Mouse (Mus musculus) embryonic facial prominence, embryonic 12.5 days (tissue): ENCODE measurements around the gene Ccnt1. TPM values are rescaled to one million over a fixed set of nuclear protein-coding genes. Genes with fewer than 3 reads are reported as not detected.
"Not testable (repeated sequence)": the region's sequence is repeated elsewhere in the genome, so short reads cannot be mapped to it uniquely, and the experiment has no call there.

Experiments
- ATAC-seq: fragments of 200-750 bp; cut with Nextera tagmentation; 2 replicates; pipeline ENCODE4 v1.8.0; 2017; ENCODE audit not compliant: insufficient number of reproducible peaks, insufficient read depth, low FRiP score, low TSS enrichment
- H3K27ac ChIP-seq: fragments of 300-500 bp; sonication (generic); 2 replicates; pipeline ENCODE4 v1.5.1; 2016; ENCODE audit warnings: mild to moderate bottlenecking
- H3K27me3 ChIP-seq: fragments of 300-500 bp; sonication (generic); 2 replicates; pipeline ENCODE4 v1.6.1; 2016; ENCODE audit warnings: mild to moderate bottlenecking, moderate library complexity
- H3K36me3 ChIP-seq: fragments of 300-500 bp; sonication (generic); 2 replicates; pipeline ENCODE4 v1.6.1; 2016; ENCODE audit warnings: mild to moderate bottlenecking
- H3K4me1 ChIP-seq: fragments of 300-500 bp; sonication (generic); 2 replicates; pipeline ENCODE4 v1.6.1; 2016
- H3K4me2 ChIP-seq: fragments of 300-500 bp; sonication (generic); replicated peaks from 2 replicates; pipeline ENCODE4 v1.6.1; 2016; ENCODE audit warnings: mild to moderate bottlenecking, moderate library complexity
- H3K4me3 ChIP-seq: fragments of 300-500 bp; sonication (generic); 2 replicates; pipeline ENCODE4 v1.5.1; 2016; ENCODE audit warnings: mild to moderate bottlenecking
- H3K9ac ChIP-seq: fragments of 300-500 bp; sonication (generic); 2 replicates; pipeline ENCODE4 v1.6.1; 2016; ENCODE audit warnings: mild to moderate bottlenecking, moderate library complexity
- H3K9me3 ChIP-seq: fragments of 300-500 bp; sonication (generic); 2 replicates; pipeline ENCODE4 v1.6.1; 2016; ENCODE audit warnings: mild to moderate bottlenecking, moderate library complexity
- WGBS: fragments of 180-500 bp; shearing (Covaris S2); methylation state at CpG from one replicate; pipeline ENCODE4 v1.1.7; 2016; 5-methylcytosine and 5-hydroxymethylcytosine counted together
- polyA plus RNA-seq: library from polyadenylated mRNA; unstranded; fragments of >200 nt; fragmentation: Nextera tagmentation; extraction: Ambion mirVana; gene quantifications from 2 replicates; pipeline ENCODE4 v1.2.1, GENCODE M21; 2016

The Ccnt1 gene
- polyA plus RNA-seq, 1 experiment from 2014 or later, result 58.0 TPM

DNA sequence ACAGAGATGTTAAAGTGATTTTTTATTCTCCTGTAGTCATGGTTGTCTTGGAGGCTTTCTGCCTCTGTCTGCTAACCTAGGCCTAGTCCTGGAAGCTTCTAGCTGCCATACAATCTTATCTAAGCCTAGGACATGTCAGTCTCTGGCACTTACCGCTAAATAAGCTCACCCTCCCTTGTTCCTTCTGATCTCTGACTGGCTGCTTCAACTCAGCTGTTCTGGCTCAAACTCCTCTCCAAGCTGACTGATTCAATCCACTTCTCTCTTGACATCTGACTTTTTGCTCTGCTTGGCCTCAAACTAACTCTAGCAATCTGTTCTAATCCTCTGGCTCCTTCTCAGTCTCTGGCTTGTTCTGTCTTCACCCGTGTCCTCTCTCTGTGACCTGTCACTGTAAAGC, 55.9 kb downstream of the Ccnt1 start:
- WGBS, result 80% methylated on average over 2 of the region's 2 CpGs
- ATAC-seq, H3K4me3 ChIP-seq, H3K27ac ChIP-seq, H3K9ac ChIP-seq, H3K4me2 ChIP-seq, H3K4me1 ChIP-seq, H3K9me3 ChIP-seq, H3K27me3 ChIP-seq: not testable (repeated sequence)
- peaks cover 17% of the 10 kb centered on the region for H3K36me3 ChIP-seq

DNA sequence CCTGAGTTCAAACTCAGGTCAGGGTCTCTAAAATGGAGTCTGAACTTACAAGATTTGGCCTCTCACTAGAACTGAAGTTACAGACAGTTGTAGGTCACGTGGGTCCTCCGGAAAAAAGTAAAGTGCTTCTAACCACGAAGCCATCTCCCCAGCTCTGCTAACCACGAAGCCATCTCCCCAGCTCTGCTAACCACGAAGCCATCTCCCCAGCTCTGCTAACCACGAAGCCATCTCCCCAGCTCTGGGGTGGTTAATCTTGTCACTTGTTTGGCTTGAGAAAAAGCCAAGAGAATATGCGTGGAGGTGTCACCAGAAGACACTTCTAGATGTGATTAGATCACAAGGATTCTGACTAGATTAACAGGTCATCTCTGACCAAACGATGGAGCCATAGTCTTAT, 56.6 kb downstream of the Ccnt1 start:
- no peak for ATAC-seq
- 83% methylated on average over 8 of the region's 8 CpGs for WGBS
- H3K4me1 ChIP-seq, result peaks cover 7% of the 10 kb centered on the region; the same call in 1 of the 2 replicates
- H3K4me3 ChIP-seq, result no peak overlapping the region
- no peak overlapping the region for H3K9ac ChIP-seq
- H3K27me3 ChIP-seq, result no peaks in the 10 kb centered on the region
- H3K27ac ChIP-seq, result no peak overlapping the region
- peaks cover 12% of the 10 kb centered on the region for H3K36me3 ChIP-seq
- H3K9me3 ChIP-seq, result no peaks in the 10 kb centered on the region
- H3K4me2 ChIP-seq, result no peak overlapping the region

DNA sequence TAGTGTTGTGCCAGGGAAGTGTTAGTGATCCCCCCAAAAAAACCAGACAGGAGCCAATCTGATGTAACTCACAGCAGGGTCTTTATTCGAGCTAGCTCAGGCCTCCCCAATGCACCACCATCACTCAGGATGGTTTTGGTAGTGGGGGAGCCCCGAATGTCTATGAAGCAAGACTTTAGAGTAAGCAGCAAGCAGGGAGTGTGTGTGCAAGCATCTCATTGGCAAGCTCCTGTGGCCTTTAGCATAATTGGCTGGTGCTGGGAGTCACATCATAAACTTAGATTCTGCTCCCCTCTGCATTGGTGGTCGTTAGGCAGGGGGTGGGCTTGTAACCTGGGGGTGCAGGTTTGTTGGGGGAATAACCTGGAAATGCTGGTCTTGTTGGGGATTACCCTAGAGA, 57.0 kb downstream of the Ccnt1 start:
- peaks cover 12% of the 10 kb centered on the region for H3K36me3 ChIP-seq
- H3K27me3 ChIP-seq, H3K4me1 ChIP-seq, H3K4me3 ChIP-seq, H3K9ac ChIP-seq, H3K4me2 ChIP-seq, ATAC-seq, H3K27ac ChIP-seq, H3K9me3 ChIP-seq: not testable (repeated sequence)
- WGBS, result 70% methylated on average over 3 of the region's 3 CpGs

DNA sequence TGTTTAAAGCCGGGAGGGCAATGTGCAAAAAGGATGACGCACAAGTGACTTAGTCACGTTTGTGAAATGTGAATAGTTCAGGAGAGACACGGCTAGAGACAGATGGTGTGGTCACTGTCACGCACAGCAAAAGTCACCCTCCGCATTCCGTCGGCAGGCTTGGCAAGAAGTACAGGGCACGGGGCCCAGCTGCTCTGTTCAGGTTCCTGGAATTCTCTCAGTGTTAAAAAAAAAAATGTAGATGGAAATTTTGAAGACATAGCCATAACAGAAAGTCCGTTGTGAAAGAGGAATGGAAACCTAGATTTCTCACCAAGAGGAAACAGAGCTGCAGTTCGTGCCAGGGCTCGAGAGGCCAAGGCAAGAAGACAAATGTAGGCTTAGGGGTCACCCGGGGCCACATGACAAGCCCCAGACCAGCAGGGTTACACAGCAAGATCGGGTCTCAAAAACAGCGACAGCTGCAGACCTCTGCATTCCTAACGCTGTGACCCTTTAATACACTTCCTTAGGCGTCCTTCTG, 57.9 kb downstream of the Ccnt1 start:
- 53% methylated on average over 17 of the region's 17 CpGs for WGBS
- no peaks in the 10 kb centered on the region for H3K9me3 ChIP-seq
- peaks cover 4% of the 10 kb centered on the region for H3K36me3 ChIP-seq
- H3K4me3 ChIP-seq, result no peak overlapping the region
- no peak for ATAC-seq
- H3K4me2 ChIP-seq, result no peak overlapping the region
- H3K4me1 ChIP-seq, result peaks cover 7% of the 10 kb centered on the region; the same call in 1 of the 2 replicates
- H3K27ac ChIP-seq, result no peak overlapping the region
- no peaks in the 10 kb centered on the region for H3K27me3 ChIP-seq
- H3K9ac ChIP-seq, result no peak overlapping the region

DNA sequence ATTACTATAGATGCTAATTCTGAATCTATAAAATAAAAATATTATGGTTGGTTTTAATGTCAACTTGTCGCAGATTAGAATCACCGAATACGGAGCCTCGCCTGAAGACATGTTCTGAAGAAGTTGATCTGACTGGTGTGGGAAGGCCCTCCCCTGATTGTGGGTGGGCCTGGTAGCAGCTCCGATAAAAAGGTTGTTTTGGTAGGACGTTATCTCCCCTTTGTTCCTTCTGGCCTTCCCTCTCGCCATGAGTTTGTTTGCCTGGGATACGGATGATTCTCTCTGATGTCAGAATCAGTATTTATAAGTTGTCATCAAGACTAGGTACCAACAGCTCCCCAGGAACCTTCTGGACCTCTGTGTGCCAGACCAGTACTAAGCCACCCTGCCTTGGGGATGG, 58.5 kb downstream of the Ccnt1 start:
- Histone ChIP-seq H3K27ac (no peak overlapping the region), H3K4me2 (no peak overlapping the region), H3K4me1 (peaks cover 7% of the 10 kb centered on the region; the same call in 1 of the 2 replicates), H3K9ac (no peak overlapping the region), H3K36me3 (no peaks in the 10 kb centered on the region), H3K9me3 (no peaks in the 10 kb centered on the region), H3K27me3 (no peaks in the 10 kb centered on the region), H3K4me3 (no peak overlapping the region)
- ATAC-seq, result no peak
- 79% methylated on average over 8 of the region's 8 CpGs for WGBS

DNA sequence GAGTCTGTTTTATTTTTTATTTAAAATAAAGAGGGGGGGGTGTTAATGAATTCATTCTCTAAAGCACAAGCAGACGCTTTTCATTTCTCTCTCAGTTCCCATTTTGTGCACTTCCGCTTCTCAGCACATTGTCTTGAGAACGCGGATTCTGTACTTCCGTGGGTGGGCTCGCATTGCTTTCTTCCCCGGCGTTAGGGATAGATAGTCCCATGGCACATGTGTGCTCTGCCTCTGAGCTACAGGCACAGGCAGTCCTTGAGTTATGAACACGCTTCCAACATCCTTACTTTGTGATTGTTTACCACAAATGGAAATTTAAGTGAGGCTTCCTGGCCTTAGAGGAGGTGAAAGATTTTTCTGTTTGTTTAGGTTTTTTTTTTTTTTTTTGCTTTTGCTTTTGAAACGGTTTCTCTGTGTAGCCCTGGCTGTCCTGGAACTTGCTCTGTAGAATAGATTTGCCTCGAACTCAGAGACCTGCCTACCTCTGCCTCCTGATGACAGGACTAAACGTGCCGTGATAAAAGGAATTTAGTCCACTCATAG, 59.3 kb downstream of the Ccnt1 start:
- H3K9me3 ChIP-seq, result no peaks in the 10 kb centered on the region
- 69% methylated on average over 13 of the region's 13 CpGs for WGBS
- H3K27ac ChIP-seq, result no peak overlapping the region
- no peaks in the 10 kb centered on the region for H3K27me3 ChIP-seq
- H3K4me1 ChIP-seq, result peaks cover 7% of the 10 kb centered on the region; the same call in 1 of the 2 replicates
- no peaks in the 10 kb centered on the region for H3K36me3 ChIP-seq
- no peak overlapping the region for H3K9ac ChIP-seq
- H3K4me3 ChIP-seq, result no peak overlapping the region
- no peak for ATAC-seq
- H3K4me2 ChIP-seq, result peak overlapping the region; percentile 42; the same call in 1 of the 2 replicates

DNA sequence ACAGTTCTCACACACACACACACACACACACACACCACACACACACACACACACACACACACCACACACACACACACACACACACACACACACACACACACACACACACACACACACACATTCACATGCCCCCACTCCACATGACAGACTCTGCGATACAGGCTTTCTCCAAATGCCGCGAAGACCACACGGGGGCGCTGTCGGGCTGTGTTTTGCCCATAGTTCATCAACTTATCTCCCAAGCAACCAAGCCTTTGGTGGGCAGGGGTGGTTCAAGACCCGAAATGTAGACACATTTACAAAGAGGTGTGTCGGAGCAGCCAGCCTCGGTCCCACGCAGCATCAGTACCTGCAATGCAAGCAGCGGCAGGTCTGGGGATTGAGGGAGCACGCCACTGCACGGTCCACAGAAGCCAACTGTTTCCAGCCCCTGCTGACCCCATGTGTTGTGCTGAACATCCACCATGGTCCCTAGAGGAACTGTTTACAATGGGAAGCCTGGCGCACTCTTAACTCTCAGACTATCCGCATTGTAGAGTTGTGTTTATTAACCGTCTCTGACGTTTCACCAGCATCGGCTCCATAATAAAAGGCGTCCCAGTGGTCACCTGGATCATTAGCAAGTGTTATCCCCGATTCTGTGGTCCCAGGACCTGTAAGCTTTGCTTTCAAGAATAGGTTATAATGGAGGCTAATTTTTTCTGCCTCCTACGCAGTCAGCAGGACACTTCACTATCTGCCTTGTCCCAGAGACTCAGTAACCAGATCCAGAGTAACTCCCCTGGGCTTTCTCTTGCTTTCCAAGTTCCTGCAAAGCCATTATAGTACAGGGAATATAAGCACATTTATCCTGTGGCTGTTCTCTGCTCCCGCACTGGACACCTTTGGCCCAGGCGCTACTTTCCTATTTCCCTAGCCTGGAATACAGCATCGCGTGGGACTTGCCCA, 60.0 kb downstream of the Ccnt1 start:
- peak overlapping the region; percentile 42 for H3K4me2 ChIP-seq
- H3K4me1 ChIP-seq, result peaks cover 7% of the 10 kb centered on the region; the same call in 1 of the 2 replicates
- no peaks in the 10 kb centered on the region for H3K27me3 ChIP-seq
- H3K9me3 ChIP-seq, result no peaks in the 10 kb centered on the region
- no peaks in the 10 kb centered on the region for H3K36me3 ChIP-seq
- H3K9ac ChIP-seq, result 0 out of 2 replicates have a peak overlapping the region, but pooled peaks have one; percentile 15
- no peak for ATAC-seq
- WGBS, result 26% methylated on average over 25 of the region's 25 CpGs
- 0 out of 2 replicates have a peak overlapping the region, but pooled peaks have one; percentile 17 for H3K27ac ChIP-seq
- 0 out of 2 replicates have a peak overlapping the region, but pooled peaks have one; percentile 12 for H3K4me3 ChIP-seq

DNA sequence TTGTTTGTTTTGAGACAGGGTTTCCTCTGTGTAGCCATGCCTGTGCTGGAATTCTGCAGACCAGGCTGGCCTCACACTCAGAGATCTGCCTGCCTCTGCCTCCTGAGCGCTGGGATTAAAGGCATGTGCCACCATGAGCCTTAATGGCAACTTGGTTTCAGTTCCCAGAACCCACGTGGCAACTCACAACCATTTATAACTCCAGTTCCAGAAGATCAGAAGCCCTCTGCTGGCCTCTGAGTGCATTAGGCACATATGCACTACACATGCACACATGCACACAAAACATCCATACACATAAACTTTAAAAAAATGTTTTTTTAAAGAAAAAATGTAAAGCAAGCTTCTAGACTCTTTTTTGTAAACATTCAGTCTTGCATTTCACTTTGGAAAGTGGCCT, 61.3 kb downstream of the Ccnt1 start:
- Histone ChIP-seq H3K9ac (no peak overlapping the region), H3K36me3 (no peaks in the 10 kb centered on the region), H3K4me1 (peaks cover 9% of the 10 kb centered on the region; the same call in 1 of the 2 replicates), H3K27ac (no peak overlapping the region), H3K27me3 (0 out of 2 replicates have a peak, but pooled peaks cover 3% of the 10 kb centered on the region), H3K9me3 (no peaks in the 10 kb centered on the region), H3K4me2 (no peak overlapping the region), H3K4me3 (no peak overlapping the region)
- no peak for ATAC-seq
- WGBS, result 60% methylated on average over 2 of the region's 2 CpGs

DNA sequence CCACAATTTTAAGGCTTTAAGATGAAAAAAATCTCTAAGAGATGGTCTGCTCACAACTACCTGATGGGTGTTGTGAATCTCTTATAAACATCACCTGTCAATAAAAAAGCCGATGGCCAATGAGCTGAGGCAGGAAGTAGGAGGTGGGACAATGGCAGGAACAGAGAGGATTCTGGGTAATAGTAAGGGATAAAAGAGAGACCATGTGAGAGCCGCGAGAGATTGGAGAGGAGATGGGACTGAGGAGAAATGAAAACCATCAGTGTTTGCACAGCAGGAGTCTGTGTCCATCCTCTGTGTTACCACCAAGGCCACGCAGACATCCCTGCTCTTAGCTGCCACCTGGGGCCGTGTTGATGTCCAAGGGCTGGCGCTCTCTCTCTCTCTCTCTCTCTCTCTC, 63.4 kb downstream of the Ccnt1 start:
- H3K4me2 ChIP-seq, result no peak overlapping the region
- 0 out of 2 replicates have a peak, but pooled peaks cover 3% of the 10 kb centered on the region for H3K27me3 ChIP-seq
- peaks cover 10% of the 10 kb centered on the region; the same call in 1 of the 2 replicates for H3K4me1 ChIP-seq
- H3K36me3 ChIP-seq, result no peaks in the 10 kb centered on the region
- no peak for ATAC-seq
- no peak overlapping the region for H3K4me3 ChIP-seq
- H3K27ac ChIP-seq, result no peak overlapping the region
- H3K9ac ChIP-seq, result no peak overlapping the region
- 90% methylated on average over 6 of the region's 6 CpGs for WGBS
- H3K9me3 ChIP-seq, result no peaks in the 10 kb centered on the region

DNA sequence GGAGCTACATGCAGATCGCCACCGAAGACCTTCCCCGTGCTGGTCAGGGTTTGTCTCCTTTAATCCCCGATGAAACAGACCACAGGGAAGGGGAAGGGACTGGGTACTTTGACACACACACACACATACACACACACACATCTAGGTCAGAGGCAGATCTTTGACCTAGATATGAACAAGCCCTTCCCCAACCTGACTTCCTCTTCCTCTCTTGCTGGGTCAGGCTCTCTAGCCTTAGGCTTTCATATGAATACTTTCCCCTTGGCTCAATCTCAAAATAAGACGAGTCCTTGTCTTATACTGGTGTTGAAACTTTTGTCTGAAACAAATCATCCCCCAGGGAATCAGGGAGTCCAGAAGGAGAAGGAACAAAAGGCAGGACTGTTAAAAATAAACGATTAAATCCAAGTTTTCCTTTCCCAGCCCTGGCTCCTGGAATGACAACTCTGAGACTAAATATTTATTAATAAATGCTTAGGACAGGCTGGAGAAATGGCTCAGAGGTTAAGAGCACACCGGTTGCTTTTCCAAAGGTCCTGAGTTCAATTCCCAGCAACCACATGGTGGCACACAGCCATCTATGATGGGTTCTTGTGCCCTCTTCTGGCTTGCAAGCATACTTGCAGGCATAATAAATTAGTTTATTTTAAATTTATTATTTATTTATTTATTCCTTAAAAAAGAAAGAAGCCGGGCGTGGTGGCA, 64.3 kb downstream of the Ccnt1 start:
- 78% methylated on average over 9 of the region's 9 CpGs for WGBS
- H3K36me3 ChIP-seq, result no peaks in the 10 kb centered on the region
- no peaks in the 10 kb centered on the region for H3K9me3 ChIP-seq
- no peak for ATAC-seq
- H3K27ac ChIP-seq, result no peak overlapping the region
- peaks cover 10% of the 10 kb centered on the region; the same call in 1 of the 2 replicates for H3K4me1 ChIP-seq
- no peak overlapping the region for H3K4me3 ChIP-seq
- H3K4me2 ChIP-seq, result no peak overlapping the region
- H3K9ac ChIP-seq, result no peak overlapping the region
- 0 out of 2 replicates have a peak, but pooled peaks cover 3% of the 10 kb centered on the region for H3K27me3 ChIP-seq

DNA sequence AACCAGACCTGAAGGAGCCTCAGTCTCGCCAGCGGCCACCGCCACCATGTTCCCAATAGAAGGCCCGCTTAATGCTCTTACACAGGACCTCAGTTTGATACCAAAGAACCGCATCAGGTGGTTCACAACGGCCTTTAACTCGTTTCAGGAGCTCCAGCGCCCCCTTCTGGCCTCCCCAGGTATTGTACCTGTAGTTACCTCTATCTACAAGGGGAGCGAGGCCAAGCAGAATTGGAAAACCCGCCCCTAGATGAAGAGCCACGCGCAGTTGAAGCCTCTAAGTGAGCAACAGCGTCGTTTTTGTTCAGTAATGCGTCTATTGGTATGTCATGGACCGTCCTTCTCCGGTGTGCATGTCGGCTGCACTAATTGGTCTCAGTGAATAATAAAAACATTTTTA, 66.2 kb downstream of the Ccnt1 start:
- no peaks in the 10 kb centered on the region for H3K9me3 ChIP-seq
- H3K27me3 ChIP-seq, result 0 out of 2 replicates have a peak, but pooled peaks cover 3% of the 10 kb centered on the region
- no peak overlapping the region for H3K27ac ChIP-seq
- 11% methylated on average over 18 of the region's 18 CpGs for WGBS
- H3K4me3 ChIP-seq, result no peak overlapping the region
- H3K9ac ChIP-seq, result no peak overlapping the region
- H3K4me2 ChIP-seq, result no peak overlapping the region
- no peaks in the 10 kb centered on the region for H3K36me3 ChIP-seq
- H3K4me1 ChIP-seq, result 0 out of 2 replicates have a peak, but pooled peaks cover 3% of the 10 kb centered on the region
- no peak for ATAC-seq
